Mouse (Mus musculus) ES-Bruce4 (cell line): ENCODE measurements at regions not wholly inside any gene's neighbourhood (a gene's known extent, or its start where the extent isn't known, plus 50 kb on each side); places are given as distances from the start of the nearest gene placed in this dataset.
A peak's percentile ranks its signal among the peaks of the same experiment; 100 is the strongest.

ENCODE experiments used
- H3K27ac ChIP-seq: 2 replicates; pipeline ENCODE4 v1.5.1; 2012; ENCODE audit warnings: low read length, inconsistent platforms; ENCODE audit not compliant: insufficient read depth
- H3K27me3 ChIP-seq: 2 replicates; pipeline ENCODE4 v1.6.1; 2012; ENCODE audit warnings: mild to moderate bottlenecking, low read length, inconsistent platforms; ENCODE audit not compliant: control insufficient read depth, poor library complexity, insufficient read depth, severe bottlenecking
- H3K36me3 ChIP-seq: 2 replicates; pipeline ENCODE4 v1.6.1; 2012; ENCODE audit warnings: inconsistent platforms, mild to moderate bottlenecking, low read length, moderate library complexity; ENCODE audit not compliant: control insufficient read depth, poor library complexity, insufficient read depth, severe bottlenecking
- H3K4me1 ChIP-seq: one replicate; pipeline ENCODE4 v1.8.1; 2011; ENCODE audit warnings: low read length; ENCODE audit not compliant: control insufficient read depth, insufficient read depth
- H3K4me3 ChIP-seq: 2 replicates; pipeline ENCODE4 v1.5.1; 2011; ENCODE audit warnings: low read depth, mild to moderate bottlenecking, low read length
- H3K9ac ChIP-seq: 2 replicates; pipeline ENCODE4 v1.6.1; 2012; ENCODE audit warnings: low read depth, mild to moderate bottlenecking, inconsistent platforms; ENCODE audit not compliant: poor library complexity, severe bottlenecking
- H3K9me3 ChIP-seq: replicated peaks from 2 replicates; pipeline ENCODE4 v1.6.1; 2012; ENCODE audit warnings: mild to moderate bottlenecking, low read length, inconsistent platforms; ENCODE audit not compliant: control insufficient read depth, poor library complexity, insufficient read depth, severe bottlenecking
- CTCF ChIP-seq: IDR thresholded peaks from one replicate; pipeline ENCODE4 v1.8.1; 2011; ENCODE audit warnings: low read depth, low read length
- EP300 ChIP-seq: IDR thresholded peaks from 2 replicates; pipeline ENCODE4 v1.6.1; 2011; ENCODE audit warnings: low read depth, low read length; ENCODE audit not compliant: insufficient read depth
- POLR2A ChIP-seq: IDR thresholded peaks from one replicate; pipeline ENCODE4 v1.8.1; 2011; ENCODE audit warnings: low read length; ENCODE audit not compliant: insufficient read depth

DNA sequence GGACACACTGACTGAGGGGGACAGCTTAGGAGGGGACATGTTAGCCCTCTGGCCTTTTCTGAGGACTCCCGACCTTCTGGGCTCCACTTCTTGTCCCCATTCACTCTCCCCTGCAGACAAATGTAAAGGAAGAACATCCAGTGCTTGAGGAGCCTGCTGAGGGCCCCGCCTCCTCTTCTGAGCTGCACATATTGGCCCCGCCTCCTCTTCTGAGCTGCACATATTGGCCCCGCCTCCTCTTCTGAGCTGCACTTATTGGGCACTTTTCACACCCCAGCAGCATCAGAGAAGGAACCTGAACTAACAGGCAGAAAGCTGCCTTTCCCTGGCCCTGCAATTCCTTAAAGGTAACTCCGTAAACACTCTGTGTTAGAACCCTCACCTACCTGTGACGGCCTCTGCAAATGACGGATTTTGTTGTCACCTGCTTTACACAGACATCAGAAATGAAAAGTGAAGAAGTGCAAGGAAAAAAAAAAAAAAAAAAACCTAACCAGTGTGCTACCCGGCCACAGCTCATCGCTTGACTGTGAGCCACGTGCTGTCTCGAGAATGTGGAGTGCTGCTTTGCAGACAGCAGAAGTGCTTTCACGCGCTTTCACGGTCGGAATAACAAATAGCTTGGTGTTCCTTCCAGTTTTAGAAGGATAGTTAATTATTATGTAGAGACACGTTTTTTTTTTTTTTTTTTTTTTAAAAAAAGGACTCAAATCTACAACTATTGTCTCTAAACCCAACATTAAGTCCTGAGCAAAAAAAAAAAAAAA, 96.5 kb downstream of the Ddx11 start:
- Histone ChIP-seq H3K27ac (no peak overlapping the region), H3K27me3 (no peaks in the 10 kb centered on the region), H3K36me3 (no peaks in the 10 kb centered on the region), H3K4me1 (no peaks in the 10 kb centered on the region), H3K9ac (no peak overlapping the region), H3K4me3 (no peak overlapping the region), H3K9me3 (no peaks in the 10 kb centered on the region)
- TF ChIP-seq POLR2A (no peak), CTCF (no peak), EP300 (no peak)

DNA sequence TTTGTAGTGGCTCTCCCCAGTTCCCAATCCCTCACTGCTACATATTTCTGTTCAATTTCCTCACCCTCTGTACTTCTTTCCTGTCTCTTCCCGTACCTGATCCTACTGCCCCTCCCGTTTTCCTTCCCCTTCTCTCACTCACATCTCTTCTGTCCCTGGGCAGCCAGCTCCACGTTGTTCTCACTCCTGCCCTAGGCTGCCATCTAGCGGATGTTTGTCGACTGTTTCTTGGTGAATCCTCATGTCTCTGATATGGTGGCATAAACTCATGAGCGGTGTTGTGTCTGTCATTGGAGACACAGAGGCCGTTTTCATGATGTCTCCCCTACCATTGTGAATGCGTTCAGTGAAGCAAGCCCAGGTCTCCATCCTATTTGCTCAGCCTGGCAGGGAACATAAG, 97.9 kb downstream of the Ddx11 start:
- no peaks in the 10 kb centered on the region for H3K36me3 ChIP-seq
- no peaks in the 10 kb centered on the region for H3K9me3 ChIP-seq
- H3K27me3 ChIP-seq, result no peaks in the 10 kb centered on the region
- no peak overlapping the region for H3K9ac ChIP-seq
- H3K4me1 ChIP-seq, result no peaks in the 10 kb centered on the region
- H3K27ac ChIP-seq, result no peak overlapping the region
- TF ChIP-seq POLR2A (no peak), CTCF (peak; percentile 90)
- no peak overlapping the region for H3K4me3 ChIP-seq

DNA sequence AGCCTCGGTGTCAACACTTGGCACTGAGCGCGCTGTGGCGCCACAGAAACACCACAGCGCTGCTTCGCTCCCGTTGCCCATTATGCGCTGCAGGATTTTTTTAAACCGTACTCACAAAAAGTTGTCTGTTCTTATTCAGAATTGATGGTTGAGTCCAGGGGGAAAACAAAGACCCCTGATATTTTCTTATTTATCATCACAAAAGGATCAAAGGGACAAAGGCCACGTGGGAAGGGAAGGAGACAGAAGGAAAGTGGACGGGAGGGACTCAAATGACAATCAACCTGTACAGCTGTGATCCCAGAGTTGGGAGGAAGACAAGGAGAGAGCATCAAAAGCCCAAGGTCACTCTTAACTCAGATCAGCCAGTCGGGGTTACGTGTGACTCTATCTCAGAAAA, 100.4 kb downstream of the Ddx11 start:
- no peak overlapping the region for H3K9ac ChIP-seq
- no peaks in the 10 kb centered on the region for H3K9me3 ChIP-seq
- no peak overlapping the region for H3K27ac ChIP-seq
- no peak overlapping the region for H3K4me3 ChIP-seq
- no peaks in the 10 kb centered on the region for H3K4me1 ChIP-seq
- no peaks in the 10 kb centered on the region for H3K27me3 ChIP-seq
- TF ChIP-seq EP300, result no peak
- TF ChIP-seq CTCF, result no peak
- TF ChIP-seq POLR2A, result no peak
- H3K36me3 ChIP-seq, result no peaks in the 10 kb centered on the region

DNA sequence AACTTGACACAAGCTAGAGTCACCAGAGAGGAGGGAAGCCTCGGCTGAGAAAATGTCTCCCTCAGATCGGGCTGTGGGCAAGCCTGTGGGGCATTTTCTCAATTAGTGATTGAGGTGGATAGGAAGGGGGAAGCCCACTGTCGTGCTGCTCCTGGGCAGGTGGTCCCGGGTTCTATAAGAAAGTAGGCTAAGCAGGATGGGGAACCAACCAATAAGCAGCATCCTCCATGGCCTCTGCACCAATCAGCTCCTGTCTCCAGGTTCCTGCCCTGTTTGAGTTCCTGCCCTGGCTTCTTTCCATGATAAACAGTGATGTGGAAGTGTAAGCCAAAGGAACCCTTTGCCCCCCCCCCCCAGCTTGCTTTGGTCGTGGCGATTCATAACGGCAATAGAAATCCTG, 100.9 kb downstream of the Ddx11 start:
- no peak overlapping the region for H3K27ac ChIP-seq
- no peaks in the 10 kb centered on the region for H3K4me1 ChIP-seq
- no peak overlapping the region for H3K9ac ChIP-seq
- H3K9me3 ChIP-seq, result no peaks in the 10 kb centered on the region
- TF ChIP-seq CTCF (no peak), EP300 (no peak), POLR2A (no peak)
- H3K27me3 ChIP-seq, result no peaks in the 10 kb centered on the region
- H3K36me3 ChIP-seq, result no peaks in the 10 kb centered on the region
- no peak overlapping the region for H3K4me3 ChIP-seq

DNA sequence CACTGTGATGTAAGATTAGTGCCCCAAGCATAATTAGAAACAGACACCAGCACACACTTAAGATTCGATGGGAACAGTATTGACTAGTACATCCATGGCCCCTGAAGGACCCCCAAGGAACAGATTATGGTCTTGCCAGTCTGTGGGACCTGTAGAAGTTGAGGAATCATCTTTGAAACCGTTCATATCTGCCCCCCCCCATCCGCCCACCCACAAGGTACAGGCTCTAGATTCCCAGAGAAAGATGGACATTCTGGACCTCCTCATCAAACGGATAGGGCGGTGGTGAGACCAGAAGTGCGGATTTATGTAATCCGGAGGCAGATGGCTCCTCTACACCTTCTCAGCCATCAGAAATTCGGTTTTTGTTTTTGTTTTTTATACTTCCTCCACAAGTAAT, 109.1 kb downstream of the Ddx11 start:
- no peak overlapping the region for H3K4me3 ChIP-seq
- H3K27ac ChIP-seq, result no peak overlapping the region
- no peaks in the 10 kb centered on the region for H3K4me1 ChIP-seq
- no peak overlapping the region for H3K9ac ChIP-seq
- TF ChIP-seq POLR2A (no peak), CTCF (no peak), EP300 (no peak)
- H3K27me3 ChIP-seq, result no peaks in the 10 kb centered on the region
- H3K9me3 ChIP-seq, result no peaks in the 10 kb centered on the region
- no peaks in the 10 kb centered on the region for H3K36me3 ChIP-seq

DNA sequence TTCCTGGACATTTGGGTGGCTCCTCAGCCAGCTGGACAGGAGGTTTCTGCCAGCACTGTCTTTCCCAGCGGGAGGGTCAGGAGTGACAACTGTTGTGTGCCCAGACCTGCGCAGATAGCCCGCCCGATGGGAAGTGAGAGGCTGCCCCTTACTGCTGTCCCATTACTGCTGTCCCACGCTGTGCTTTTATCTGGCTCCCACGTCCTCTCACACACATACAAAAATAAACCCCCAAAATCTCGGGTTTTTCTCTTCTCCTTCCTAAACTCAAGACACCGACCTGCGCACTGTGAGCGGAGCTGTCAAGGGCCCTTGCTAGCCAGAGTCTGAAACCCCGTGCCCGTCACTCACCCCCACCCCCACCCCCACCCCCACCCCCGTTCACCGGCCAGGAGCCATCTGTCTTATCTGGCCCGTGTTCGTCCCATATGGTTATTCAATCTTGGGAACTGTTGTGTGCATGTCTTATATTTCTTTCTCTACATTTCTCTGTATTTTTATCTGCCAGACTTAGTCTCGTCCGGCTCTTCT, 109.6 kb downstream of the Ddx11 start:
- Histone ChIP-seq H3K27me3 (no peaks in the 10 kb centered on the region), H3K9ac (peak overlapping the region; percentile 34), H3K36me3 (no peaks in the 10 kb centered on the region), H3K9me3 (no peaks in the 10 kb centered on the region), H3K4me1 (no peaks in the 10 kb centered on the region), H3K4me3 (peak overlapping the region; percentile 37; the same call in 1 of the 2 replicates), H3K27ac (no peak overlapping the region)
- TF ChIP-seq POLR2A, result no peak
- no peak for TF ChIP-seq CTCF
